Mouse (Mus musculus) stomach, embryonic 16.5 days (tissue): ENCODE data around the gene Kcnj4. TPM values are rescaled to one million over a fixed set of nuclear protein-coding genes. Genes with fewer than 3 reads are reported as not detected.

ENCODE experiments used
- ATAC-seq: fragments of 200-750 bp; cut with Nextera tagmentation; 2 replicates; pipeline ENCODE4 v1.8.0; 2017; ENCODE audit warnings: moderate number of reproducible peaks, moderate TSS enrichment; ENCODE audit not compliant: insufficient read depth, low FRiP score
- H3K27ac ChIP-seq: fragments of 300-500 bp; sonication (generic); 2 replicates; pipeline ENCODE4 v1.5.1; 2014; ENCODE audit warnings: low read length
- H3K27me3 ChIP-seq: fragments of 300-500 bp; sonication (generic); 2 replicates; pipeline ENCODE4 v1.6.1; 2014; ENCODE audit warnings: low read length, control low read depth, mixed read lengths; ENCODE audit not compliant: control insufficient read depth, insufficient read depth
- H3K36me3 ChIP-seq: fragments of 300-500 bp; sonication (generic); 2 replicates; pipeline ENCODE4 v1.6.1; 2014; ENCODE audit warnings: low read length; ENCODE audit not compliant: control insufficient read depth, insufficient read depth
- H3K4me1 ChIP-seq: fragments of 300-500 bp; sonication (generic); 2 replicates; pipeline ENCODE4 v1.6.1; 2014; ENCODE audit warnings: low read length, control low read depth, mixed read lengths; ENCODE audit not compliant: control insufficient read depth, insufficient read depth
- H3K4me2 ChIP-seq: fragments of 300-500 bp; sonication (generic); 2 replicates; pipeline ENCODE4 v1.6.1; 2014; ENCODE audit warnings: low read depth, low read length, mixed read lengths
- H3K4me3 ChIP-seq: fragments of 300-500 bp; sonication (generic); replicated peaks from 2 replicates; pipeline ENCODE4 v1.5.1; 2014; ENCODE audit warnings: mild to moderate bottlenecking, low read length
- H3K9ac ChIP-seq: fragments of 300-500 bp; sonication (generic); 2 replicates; pipeline ENCODE4 v1.6.1; 2014; ENCODE audit warnings: low read length
- H3K9me3 ChIP-seq: fragments of 300-500 bp; sonication (generic); replicated peaks from 2 replicates; pipeline ENCODE4 v1.6.1; 2016; ENCODE audit warnings: low read length, control low read depth; ENCODE audit not compliant: control insufficient read depth
- WGBS: fragments of 180-500 bp; shearing (Covaris S2); extraction: QIAGEN DNeasy Blood & Tissue Kit; methylation state at CpG from one replicate; pipeline ENCODE4 v1.1.7; 2014; 5-methylcytosine and 5-hydroxymethylcytosine counted together
- polyA plus RNA-seq: library from polyadenylated mRNA; unstranded; fragments of >200 nt; fragmentation: Nextera tagmentation; extraction: Ambion mirVana; gene quantifications from 2 replicates; pipeline ENCODE4 v1.2.1, GENCODE M21; 2015

Kcnj4 gene
- polyA plus RNA-seq, 1 experiment from 2014 or later: not detected

DNA sequence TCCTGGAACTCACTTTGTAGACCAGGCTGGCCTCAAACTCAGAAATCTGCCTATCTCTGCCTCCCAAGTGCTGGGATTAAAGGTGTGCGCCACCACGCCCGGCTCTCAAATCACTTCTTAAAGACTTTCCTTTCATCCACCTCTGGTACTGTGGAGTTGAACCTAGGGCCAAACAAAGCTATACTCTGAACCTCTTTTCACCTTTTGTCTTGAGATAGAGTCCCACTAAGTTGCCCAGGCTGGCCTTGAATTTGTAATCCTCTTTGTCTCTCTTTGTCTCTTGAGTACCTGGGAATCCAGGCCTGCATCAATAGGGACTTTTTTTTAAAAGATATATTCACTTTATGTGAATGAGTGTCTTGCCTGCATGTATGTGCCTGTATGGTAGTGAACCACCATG, 57.0 kb downstream of the Kcnj4 start:
- no peak for ATAC-seq
- H3K27me3 ChIP-seq: peaks cover 2% of the 10 kb centered on the region; the same call in 1 of the 2 replicates
- no peak overlapping the region for H3K27ac ChIP-seq
- H3K4me3 ChIP-seq: no peak overlapping the region
- H3K4me2 ChIP-seq: no peak overlapping the region
- WGBS: 90% methylated on average over 3 of the region's 3 CpGs
- no peaks in the 10 kb centered on the region for H3K36me3 ChIP-seq
- no peak overlapping the region for H3K9ac ChIP-seq
- H3K4me1 ChIP-seq: no peaks in the 10 kb centered on the region
- no peaks in the 10 kb centered on the region for H3K9me3 ChIP-seq

DNA sequence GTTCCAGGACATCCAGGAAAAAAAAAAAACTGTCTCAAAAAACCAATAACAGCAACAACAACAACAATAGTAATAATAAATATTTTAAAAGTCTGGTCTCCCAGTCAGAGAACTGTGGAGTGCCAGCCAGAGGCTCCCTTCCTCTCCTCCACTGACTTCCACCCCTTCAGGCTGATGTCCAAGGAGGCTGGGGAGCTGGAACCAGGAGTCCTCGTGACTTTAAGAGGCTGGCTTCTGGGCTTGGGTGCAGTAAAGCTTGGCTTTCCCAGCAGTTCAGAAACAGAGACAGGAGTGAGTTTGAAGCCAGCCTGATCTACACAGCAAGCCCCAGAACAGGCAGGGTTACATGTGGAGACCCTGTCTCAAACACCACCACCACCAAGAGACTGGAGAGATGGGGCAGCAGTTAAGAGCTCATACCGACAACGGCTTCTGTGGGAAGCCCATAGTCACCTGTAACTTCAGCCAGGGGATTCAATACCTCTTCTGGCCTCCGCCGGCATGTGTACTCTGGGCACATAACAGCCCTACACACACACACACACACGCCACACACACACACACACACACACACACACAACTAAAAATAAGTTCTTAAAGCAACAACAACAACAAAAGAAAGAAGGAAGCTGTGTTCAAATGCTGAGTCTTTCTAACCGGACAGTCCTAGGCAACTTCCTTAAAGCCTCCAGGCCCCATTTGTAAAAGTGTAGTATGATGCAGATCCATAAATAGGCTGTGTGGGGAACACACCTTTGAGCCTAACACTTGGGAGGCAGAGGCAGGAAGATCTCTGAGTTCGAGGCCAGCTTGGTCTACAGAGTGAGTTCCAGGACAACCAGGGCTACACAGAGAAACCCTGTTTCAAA, 59.0 kb downstream of the Kcnj4 start:
- 72% methylated on average over 8 of the region's 8 CpGs for WGBS
- no peaks in the 10 kb centered on the region for H3K36me3 ChIP-seq
- ATAC-seq: no peak

DNA sequence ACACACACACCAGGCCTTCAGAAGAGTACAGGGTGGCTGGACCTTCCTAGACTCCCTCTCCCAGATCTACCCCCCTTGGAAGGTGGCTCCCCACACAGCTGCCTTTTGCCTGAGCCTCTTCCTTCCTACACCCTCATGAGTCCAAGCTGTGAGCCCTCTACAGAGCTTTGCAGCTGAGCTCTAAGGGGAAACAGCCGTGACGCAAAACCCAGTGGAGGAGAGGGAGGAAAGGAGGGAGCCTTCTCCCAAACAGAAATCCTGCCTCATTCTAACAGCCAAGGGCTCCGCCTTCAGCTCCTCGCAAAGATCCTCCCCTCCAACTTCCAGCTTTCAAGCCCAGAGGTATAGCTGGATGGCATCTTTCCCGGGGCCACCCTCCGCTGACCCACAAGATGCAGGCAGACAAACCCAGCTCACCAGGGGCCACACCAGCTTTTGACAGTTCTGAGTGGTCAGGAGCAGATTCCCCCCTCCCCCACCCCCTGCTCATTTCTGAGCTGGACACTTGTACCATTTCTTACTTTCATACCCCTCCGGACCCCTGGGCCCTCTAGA, 61.1 kb downstream of the Kcnj4 start:
- H3K9ac ChIP-seq: no peak overlapping the region
- peaks cover 19% of the 10 kb centered on the region for H3K4me1 ChIP-seq
- WGBS: 70% methylated on average over 7 of the region's 7 CpGs
- no peak overlapping the region for H3K4me3 ChIP-seq
- peaks cover 2% of the 10 kb centered on the region; the same call in 1 of the 2 replicates for H3K27me3 ChIP-seq
- H3K27ac ChIP-seq: no peak overlapping the region
- ATAC-seq: no peak
- H3K36me3 ChIP-seq: no peaks in the 10 kb centered on the region
- no peak overlapping the region for H3K4me2 ChIP-seq
- H3K9me3 ChIP-seq: no peaks in the 10 kb centered on the region

More for the DNA sequence above, 59.0 kb downstream of the Kcnj4 start:
- Histone ChIP-seq H3K9me3 (no peaks in the 10 kb centered on the region), H3K27me3 (peaks cover 2% of the 10 kb centered on the region; the same call in 1 of the 2 replicates), H3K27ac (no peak overlapping the region; the same call in 1 of the 2 replicates), H3K4me3 (no peak overlapping the region), H3K4me1 (no peaks in the 10 kb centered on the region), H3K4me2 (no peak overlapping the region), H3K9ac (no peak overlapping the region)

DNA sequence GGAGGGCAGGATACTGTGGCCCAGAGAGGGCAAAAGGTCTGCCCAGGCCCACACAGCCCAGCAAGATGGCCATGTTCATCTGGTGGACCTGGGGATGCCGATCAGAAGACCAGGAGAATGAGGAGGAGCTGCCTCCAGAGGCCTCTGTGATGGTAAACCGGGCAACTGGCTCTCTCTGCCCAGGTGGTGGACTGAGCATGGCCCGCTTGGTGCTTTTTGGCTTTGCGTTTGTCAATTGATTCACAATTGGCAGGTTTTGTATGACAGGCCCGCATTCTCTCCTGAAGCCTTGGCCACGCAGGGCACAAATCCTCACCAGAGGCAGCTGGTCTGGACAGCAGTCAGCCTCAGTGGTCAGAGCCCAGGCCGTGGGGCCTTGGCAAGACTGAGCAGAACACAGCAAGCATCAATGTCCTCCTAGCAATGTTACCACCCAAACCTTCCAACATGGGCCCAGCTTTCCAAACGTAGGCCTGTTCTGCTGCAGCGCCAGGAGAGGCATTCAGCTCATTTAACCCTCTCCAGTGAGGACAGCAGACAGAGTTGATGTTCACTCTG, 62.0 kb downstream of the Kcnj4 start:
- 81% methylated on average over 9 of the region's 9 CpGs for WGBS
- Histone ChIP-seq H3K36me3 (no peaks in the 10 kb centered on the region), H3K9me3 (no peaks in the 10 kb centered on the region), H3K27ac (no peak overlapping the region), H3K9ac (no peak overlapping the region), H3K27me3 (peaks cover 2% of the 10 kb centered on the region; the same call in 1 of the 2 replicates), H3K4me1 (peaks cover 25% of the 10 kb centered on the region), H3K4me3 (no peak overlapping the region), H3K4me2 (no peak overlapping the region)
- ATAC-seq: no peak

DNA sequence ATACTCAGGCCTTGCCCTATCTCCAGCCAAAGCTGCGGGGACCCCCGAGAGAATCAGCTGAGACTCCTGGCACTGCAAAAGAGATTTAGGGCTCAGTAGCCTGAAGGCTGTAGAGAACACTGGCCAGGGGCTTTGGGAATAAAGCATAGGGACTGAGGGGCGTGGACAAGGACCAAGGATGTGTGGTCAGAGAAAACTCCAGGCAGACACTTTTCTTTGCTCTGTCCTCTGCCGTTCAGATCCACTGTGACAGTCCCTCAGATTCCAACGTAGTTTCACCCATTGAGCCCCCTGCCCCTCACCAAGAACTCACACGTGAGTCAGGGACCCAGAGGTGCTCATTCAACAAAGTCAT, 62.8 kb downstream of the Kcnj4 start:
- H3K9me3 ChIP-seq: no peaks in the 10 kb centered on the region
- H3K4me2 ChIP-seq: peak overlapping the region; percentile 55
- peaks cover 29% of the 10 kb centered on the region for H3K4me1 ChIP-seq
- 5% methylated on average over 6 of the region's 6 CpGs for WGBS
- peak overlapping the region; percentile 83 for H3K27ac ChIP-seq
- peak overlapping the region; percentile 98 for H3K9ac ChIP-seq
- 0 out of 2 replicates have a peak, but pooled peaks cover 6% of the 10 kb centered on the region for H3K36me3 ChIP-seq
- peaks cover 2% of the 10 kb centered on the region; the same call in 1 of the 2 replicates for H3K27me3 ChIP-seq
- ATAC-seq: 0 out of 2 replicates have a peak, but pooled peaks have one; percentile 1
- H3K4me3 ChIP-seq: peak overlapping the region; percentile 73

DNA sequence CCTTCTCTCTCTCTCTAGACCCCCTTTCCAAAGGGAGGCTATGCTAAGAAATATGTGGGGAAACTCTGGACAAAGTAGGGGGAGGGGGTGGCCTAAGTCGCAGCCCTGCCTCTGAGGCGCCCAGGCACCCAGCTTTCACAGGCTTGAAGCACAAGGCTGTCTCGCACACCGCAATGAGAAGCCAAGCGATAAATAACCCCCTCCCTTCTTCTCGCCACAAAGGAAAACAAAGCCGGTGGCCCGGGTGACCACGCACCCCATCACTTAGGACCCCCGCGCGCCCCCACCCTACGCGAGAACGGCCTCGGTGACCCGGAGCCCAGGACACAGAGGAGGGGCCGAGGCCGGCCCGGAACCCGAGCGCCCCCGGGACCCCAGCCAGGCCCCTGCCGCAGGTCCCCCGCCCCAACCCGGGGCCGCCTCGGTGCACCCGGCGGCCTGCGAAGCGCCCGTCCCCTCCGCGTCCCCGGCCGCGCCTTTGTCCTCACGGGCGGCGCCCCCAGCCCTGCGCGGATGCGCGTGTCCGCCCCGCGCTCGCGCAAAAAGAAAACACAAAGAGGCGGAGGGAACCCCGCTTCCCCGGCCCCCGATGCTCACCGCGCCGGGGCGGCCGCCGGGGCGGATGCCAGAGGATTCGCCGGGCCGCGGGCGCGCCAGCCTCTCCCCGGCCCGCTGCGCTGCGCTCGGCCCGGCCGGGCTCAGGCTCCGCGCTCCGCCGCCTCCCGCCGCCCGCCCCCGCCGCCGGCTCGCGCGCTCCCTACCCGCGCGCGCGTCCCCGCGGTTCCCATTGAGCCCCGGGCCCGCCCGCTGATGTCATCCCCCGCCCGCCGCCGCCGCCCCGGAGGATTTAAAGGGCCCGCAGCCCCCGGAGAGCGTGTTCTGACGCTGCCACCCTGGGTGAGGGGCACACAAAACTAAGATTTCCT, 63.4 kb downstream of the Kcnj4 start:
- Histone ChIP-seq H3K4me3 (peak overlapping the region; percentile 73), H3K4me1 (peaks cover 34% of the 10 kb centered on the region), H3K27ac (peak overlapping the region; percentile 83), H3K36me3 (peaks cover 6% of the 10 kb centered on the region; the same call in 1 of the 2 replicates), H3K27me3 (peaks cover 2% of the 10 kb centered on the region; the same call in 1 of the 2 replicates), H3K9me3 (no peaks in the 10 kb centered on the region), H3K9ac (peak overlapping the region; percentile 98), H3K4me2 (peak overlapping the region; percentile 55)
- WGBS: 1% methylated on average over 80 of the region's 107 CpGs
- ATAC-seq: peak; percentile 65

- Histone ChIP-seq H3K4me2 (peak overlapping the region; percentile 55), H3K27ac (peak overlapping the region; percentile 83), H3K9me3 (no peaks in the 10 kb centered on the region), H3K4me3 (peak overlapping the region; percentile 73), H3K36me3 (peaks cover 6% of the 10 kb centered on the region; the same call in 1 of the 2 replicates), H3K9ac (peak overlapping the region; percentile 98), H3K4me1 (peaks cover 39% of the 10 kb centered on the region), H3K27me3 (peaks cover 2% of the 10 kb centered on the region; the same call in 1 of the 2 replicates)
- 11% methylated on average over 11 of the region's 11 CpGs for WGBS
- peak; percentile 12; the same call in 1 of the 2 replicates for ATAC-seq
These were observed 64.2 kb downstream of the Kcnj4 start for GRCm38 (mm10) chr15:79440651-79441330.

GRCm38 (mm10) chr15:79440223-79440622, 64.8 kb downstream of the Kcnj4 start:
- H3K4me1 ChIP-seq: peaks cover 45% of the 10 kb centered on the region
- peak overlapping the region; percentile 98 for H3K9ac ChIP-seq
- H3K4me2 ChIP-seq: peak overlapping the region; percentile 55
- 68% methylated on average over 4 of the region's 4 CpGs for whole genome bisulfite sequencing
- H3K9me3 ChIP-seq: no peaks in the 10 kb centered on the region
- ATAC-seq: no peak
- H3K4me3 ChIP-seq: peak overlapping the region; percentile 73
- peaks cover 6% of the 10 kb centered on the region; the same call in 1 of the 2 replicates for H3K36me3 ChIP-seq
- H3K27ac ChIP-seq: no peak overlapping the region
- peaks cover 2% of the 10 kb centered on the region; the same call in 1 of the 2 replicates for H3K27me3 ChIP-seq
